8 mouse cellular contexts compared by ENCODE assay signal in the genomic region with DNA sequence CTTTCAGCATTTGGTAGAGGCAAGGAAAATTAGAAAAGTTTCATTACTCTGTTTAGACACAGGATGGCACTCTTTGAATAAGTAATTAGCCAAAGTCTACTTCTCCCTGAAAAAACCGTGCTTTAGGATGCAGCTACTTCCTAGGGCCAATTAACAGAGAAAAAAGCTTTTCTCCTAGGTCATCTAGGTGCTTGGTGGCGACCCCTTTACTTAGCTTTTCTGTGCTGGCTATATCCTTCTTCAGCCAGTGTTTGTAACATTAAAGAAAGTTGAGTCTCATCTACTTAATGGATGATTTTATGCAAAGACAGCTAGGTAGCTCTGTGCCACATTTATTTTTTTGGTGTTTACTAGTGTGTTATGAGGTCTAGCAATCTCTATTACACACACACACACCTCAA. TPM values are rescaled to one million over a fixed set of nuclear protein-coding genes. Genes with fewer than 3 reads are reported as not detected.
DNase-seq lines count a peak whose midpoint lies in the region; ATAC-seq and TF ChIP-seq lines count a peak whose summit lies in the region.

No protein-coding gene starts in this region.

- no peak for TF ChIP-seq POLR2A in liver, adult 2 months (IDR thresholded peaks at IDR 0.05; ENCODE audit: extremely low read depth, insufficient read depth, low read length)
- TF ChIP-seq POLR2A in brain, embryonic 14.5 days (IDR thresholded peaks at IDR 0.05; ENCODE audit: borderline replicate concordance, extremely low read depth, insufficient read depth, insufficient read length, poor library complexity, severe bottlenecking), result no peak
- TF ChIP-seq POLR2A in kidney, adult 2 months (IDR thresholded peaks at IDR 0.05; ENCODE audit: low read depth, low read length), result no peak

- H3K9ac ChIP-seq in liver, adult 2 months (ENCODE audit: low read depth, low read length), result no peak overlapping the region
- H3K9ac ChIP-seq in forebrain, postnatal 0 days, result no peak overlapping the region
- H3K9ac ChIP-seq in lung, postnatal 0 days (replicated peaks; ENCODE audit: low read depth), result no peak overlapping the region
- no peak overlapping the region for H3K9ac ChIP-seq in stomach, embryonic 16.5 days (ENCODE audit: low read length)

- no peak overlapping the region for H3K4me2 ChIP-seq in forebrain, postnatal 0 days (ENCODE audit: low read depth)
- peak overlapping the region; percentile 64; the same call in 1 of the 2 replicates for H3K4me2 ChIP-seq in lung, postnatal 0 days (replicated peaks; ENCODE audit: low read depth, low read length)
- H3K4me2 ChIP-seq in stomach, embryonic 16.5 days (ENCODE audit: low read depth, low read length), result peak overlapping the region; percentile 79; the same call in 1 of the 2 replicates

- H3K9me3 ChIP-seq in forebrain, postnatal 0 days (ENCODE audit: low read length), result no peaks in the 10 kb centered on the region
- H3K9me3 ChIP-seq in lung, postnatal 0 days (ENCODE audit: low read length), result no peaks in the 10 kb centered on the region
- H3K9me3 ChIP-seq in stomach, embryonic 16.5 days (replicated peaks; ENCODE audit: control insufficient read depth, low read length), result no peaks in the 10 kb centered on the region

- peak; percentile 60 for DNase-seq in liver, adult 2 months (ENCODE audit: extremely low read depth, low read depth, low spot score)
- no peak for DNase-seq in liver
- DNase-seq in brain, embryonic 14.5 days (ENCODE audit: low read depth), result peak; percentile 81
- peak; percentile 72 for DNase-seq in forebrain, postnatal 0 days
- DNase-seq in kidney, adult 2 months, result peak; percentile 62
- peak; percentile 92 for DNase-seq in lung, postnatal 0 days (ENCODE audit: low spot score)
- DNase-seq in ovary, postnatal 36 days (ENCODE audit: low spot score), result no peak

- peaks cover 1% of the 10 kb centered on the region; the same call in 1 of the 2 replicates for H3K4me1 ChIP-seq in liver, adult 2 months (ENCODE audit: control insufficient read depth, insufficient read depth, low read length)
- H3K4me1 ChIP-seq in forebrain, postnatal 0 days (ENCODE audit: insufficient read depth), result no peaks in the 10 kb centered on the region; the same call in 1 of the 2 replicates
- no peaks in the 10 kb centered on the region; the same call in 1 of the 2 replicates for H3K4me1 ChIP-seq in kidney, adult 2 months (ENCODE audit: control insufficient read depth, insufficient read depth, low read length)
- no peaks in the 10 kb centered on the region for H3K4me1 ChIP-seq in lung, postnatal 0 days (ENCODE audit: insufficient read depth, low read depth, low read length)
- H3K4me1 ChIP-seq in stomach, embryonic 16.5 days (ENCODE audit: control insufficient read depth, insufficient read depth, low read length), result peaks cover 3% of the 10 kb centered on the region; the same call in 1 of the 2 replicates

- 1% methylated on average over 2 of the region's 2 CpGs for WGBS in liver, adult 2 months
- WGBS in forebrain, postnatal 0 days, result 0% methylated on average over 2 of the region's 2 CpGs
- WGBS in kidney, adult 2 months, result 4% methylated on average over 2 of the region's 2 CpGs
- WGBS in lung, postnatal 0 days, result 5% methylated on average over 2 of the region's 2 CpGs
- WGBS in stomach, embryonic 16.5 days, result 6% methylated on average over 2 of the region's 2 CpGs

- peak overlapping the region; percentile 73; the same call in 1 of the 2 replicates for H3K4me3 ChIP-seq in liver, adult 2 months (ENCODE audit: insufficient read depth, low read depth, low read length)
- no peak overlapping the region for H3K4me3 ChIP-seq in forebrain, postnatal 0 days (ENCODE audit: low read depth, low read length)
- no peak overlapping the region for H3K4me3 ChIP-seq in kidney, adult 2 months (ENCODE audit: insufficient read depth, low read depth, low read length)
- H3K4me3 ChIP-seq in lung, postnatal 0 days (ENCODE audit: low read depth, low read length), result 0 out of 2 replicates have a peak overlapping the region, but pooled peaks have one; percentile 56
- no peak overlapping the region for H3K4me3 ChIP-seq in stomach, embryonic 16.5 days (replicated peaks; ENCODE audit: low read length)

- no peaks in the 10 kb centered on the region for H3K79me2 ChIP-seq in liver, adult 2 months (ENCODE audit: control insufficient read depth, insufficient read depth, low read length)

- ATAC-seq in forebrain, postnatal 0 days, result peak; percentile 60
- no peak for ATAC-seq in lung, postnatal 0 days
- ATAC-seq in stomach, embryonic 16.5 days (ENCODE audit: insufficient read depth, low FRiP score), result no peak

- H3K27ac ChIP-seq in liver, adult 2 months (replicated peaks; ENCODE audit: insufficient read depth, low read depth, low read length), result no peak overlapping the region
- 0 out of 2 replicates have a peak overlapping the region, but pooled peaks have one; percentile 74 for H3K27ac ChIP-seq in forebrain, postnatal 0 days (ENCODE audit: low read depth, low read length)
- peak overlapping the region; percentile 98; the same call in 1 of the 2 replicates for H3K27ac ChIP-seq in kidney, adult 2 months (ENCODE audit: insufficient read depth, low read depth, low read length)
- H3K27ac ChIP-seq in lung, postnatal 0 days (ENCODE audit: low read length), result peak overlapping the region; percentile 88
- no peak overlapping the region for H3K27ac ChIP-seq in stomach, embryonic 16.5 days (ENCODE audit: low read length)

- H3K36me3 ChIP-seq in liver, adult 2 months (ENCODE audit: control insufficient read depth, insufficient read depth, low read length), result no peaks in the 10 kb centered on the region
- no peaks in the 10 kb centered on the region for H3K36me3 ChIP-seq in forebrain, postnatal 0 days (ENCODE audit: insufficient read depth)
- no peaks in the 10 kb centered on the region for H3K36me3 ChIP-seq in kidney, adult 2 months (ENCODE audit: control insufficient read depth, insufficient read depth, low read length)
- H3K36me3 ChIP-seq in lung, postnatal 0 days (ENCODE audit: insufficient read depth, low read length), result no peaks in the 10 kb centered on the region
- H3K36me3 ChIP-seq in stomach, embryonic 16.5 days (ENCODE audit: control insufficient read depth, insufficient read depth, low read length), result no peaks in the 10 kb centered on the region

- no peak for TF ChIP-seq EP300 in lung, postnatal 0 days (IDR thresholded peaks at IDR 0.05)

- no peaks in the 10 kb centered on the region for H3K27me3 ChIP-seq in liver, adult 2 months (ENCODE audit: control insufficient read depth, insufficient read depth, low read length)
- no peaks in the 10 kb centered on the region for H3K27me3 ChIP-seq in forebrain, postnatal 0 days (ENCODE audit: insufficient read depth, low read length)
- H3K27me3 ChIP-seq in kidney, adult 2 months (replicated peaks; ENCODE audit: control insufficient read depth, insufficient read depth, low read length), result no peaks in the 10 kb centered on the region
- H3K27me3 ChIP-seq in lung, postnatal 0 days (replicated peaks; ENCODE audit: insufficient read depth, low read length), result no peaks in the 10 kb centered on the region
- H3K27me3 ChIP-seq in stomach, embryonic 16.5 days (ENCODE audit: control insufficient read depth, insufficient read depth, low read length), result no peaks in the 10 kb centered on the region

- TF ChIP-seq CTCF in liver, adult 2 months (IDR thresholded peaks at IDR 0.05; ENCODE audit: low read depth, low read length), result peak; percentile 47
- no peak for TF ChIP-seq CTCF in brain, embryonic 14.5 days (IDR thresholded peaks at IDR 0.05; ENCODE audit: borderline replicate concordance, extremely low read depth, insufficient read depth, insufficient read length)
- peak; percentile 69 for TF ChIP-seq CTCF in forebrain, postnatal 0 days (IDR thresholded peaks at IDR 0.05; ENCODE audit: low read depth)
- 0 out of 2 replicates have a peak, but pooled peaks have one; percentile 14 for TF ChIP-seq CTCF in kidney, adult 2 months (conservative IDR thresholded peaks at IDR 0.05; ENCODE audit: insufficient read depth, insufficient read length, low read depth, low read length)
- peak; percentile 66 for TF ChIP-seq CTCF in lung, postnatal 0 days (IDR thresholded peaks at IDR 0.05)

RNA-seq across cellular contexts. Expression of gene Adamts6, which starts 2.6 kb away (rescaled TPM):
- total RNA-seq in liver, adult 2 months (2014; rRNA removed), result 2.1 and 4.4 TPM in 2 replicates
- 0.25 and 0.75 TPM in 2 replicates for polyA plus RNA-seq in liver, adult 2 months (2012; rRNA removed)
- polyA plus RNA-seq in brain, embryonic 14.5 days (2012; rRNA removed), result 5.5 TPM in 2 replicates
- total RNA-seq in forebrain, postnatal 0 days (2014; rRNA removed), result 3.5 and 4.6 TPM in 2 replicates
- 0.26 and 0.62 TPM in 2 replicates for polyA plus RNA-seq in forebrain, postnatal 0 days (2015; fragmentation: Nextera tagmentation; extraction: Ambion mirVana)
- polyA plus RNA-seq in kidney, adult 2 months (2012; rRNA removed), result 1.7 and 1.8 TPM in 2 replicates
- 0.79 and 1.1 TPM in 2 replicates for polyA plus RNA-seq in lung, postnatal 0 days (2015; fragmentation: Nextera tagmentation; extraction: Ambion mirVana)
- polyA plus RNA-seq in stomach, embryonic 16.5 days (2015; fragmentation: Nextera tagmentation; extraction: Ambion mirVana), result 1.8 and 2.6 TPM in 2 replicates

RNA-seq across cellular contexts. Expression of gene Ppwd1, which starts 56.4 kb away (rescaled TPM):
- total RNA-seq in liver, adult 2 months (2014; rRNA removed), result 9.5 and 11.2 TPM in 2 replicates
- polyA plus RNA-seq in liver, adult 2 months (2012; rRNA removed), result 0.90 and 1.0 TPM in 2 replicates
- polyA plus RNA-seq in brain, embryonic 14.5 days (2012; rRNA removed), result 6.6 and 9.0 TPM in 2 replicates
- total RNA-seq in forebrain, postnatal 0 days (2014; rRNA removed), result 7.8 and 10.0 TPM in 2 replicates
- 4.4 and 4.6 TPM in 2 replicates for polyA plus RNA-seq in forebrain, postnatal 0 days (2015; fragmentation: Nextera tagmentation; extraction: Ambion mirVana)
- polyA plus RNA-seq in kidney, adult 2 months (2012; rRNA removed), result 1.4 and 2.0 TPM in 2 replicates
- polyA plus RNA-seq in lung, postnatal 0 days (2015; fragmentation: Nextera tagmentation; extraction: Ambion mirVana), result 8.3 and 8.7 TPM in 2 replicates
- 13.0 and 13.1 TPM in 2 replicates for polyA plus RNA-seq in stomach, embryonic 16.5 days (2015; fragmentation: Nextera tagmentation; extraction: Ambion mirVana)

RNA-seq across cellular contexts. Expression of gene Cenpk, which starts 56.6 kb away (rescaled TPM):
- total RNA-seq in liver, adult 2 months (2014; rRNA removed), result 1.3 and 1.5 TPM in 2 replicates
- 0.12 and 0.27 TPM in 2 replicates for polyA plus RNA-seq in liver, adult 2 months (2012; rRNA removed)
- polyA plus RNA-seq in brain, embryonic 14.5 days (2012; rRNA removed), result 4.9 and 11.1 TPM in 2 replicates
- total RNA-seq in forebrain, postnatal 0 days (2014; rRNA removed), result 3.5 and 10.7 TPM in 2 replicates
- polyA plus RNA-seq in forebrain, postnatal 0 days (2015; fragmentation: Nextera tagmentation; extraction: Ambion mirVana), result 13.5 and 15.2 TPM in 2 replicates
- 0.16 and 0.17 TPM in 2 replicates for polyA plus RNA-seq in kidney, adult 2 months (2012; rRNA removed)
- 7.2 and 7.8 TPM in 2 replicates for polyA plus RNA-seq in lung, postnatal 0 days (2015; fragmentation: Nextera tagmentation; extraction: Ambion mirVana)
- 41.8 and 51.3 TPM in 2 replicates for polyA plus RNA-seq in stomach, embryonic 16.5 days (2015; fragmentation: Nextera tagmentation; extraction: Ambion mirVana)

Comparison
In these comparisons a context has a peak if more than half of its experiments do, and no peak if none do; other contexts are left out.
1. DNase-seq: peak in liver, adult 2 months (single experiment), brain, embryonic 14.5 days (single experiment), forebrain, postnatal 0 days (single experiment), kidney, adult 2 months (single experiment) and lung, postnatal 0 days (single experiment); none in liver (single experiment) and ovary, postnatal 36 days (single experiment).
2. H3K27ac ChIP-seq: peak in forebrain, postnatal 0 days (single experiment), kidney, adult 2 months (single experiment) and lung, postnatal 0 days (single experiment); none in liver, adult 2 months (single experiment) and stomach, embryonic 16.5 days (single experiment).
3. H3K4me3 ChIP-seq: peak in liver, adult 2 months (single experiment) and lung, postnatal 0 days (single experiment); none in forebrain, postnatal 0 days (single experiment), kidney, adult 2 months (single experiment) and stomach, embryonic 16.5 days (single experiment).